Mouse (Mus musculus): ENCODE results near the gene Arhgef16. TPM values are rescaled to one million over a fixed set of nuclear protein-coding genes. Genes with fewer than 3 reads are reported as not detected.
A peak's percentile ranks its signal among the peaks of the same experiment; 100 is the strongest.

Arhgef16 gene
- polyA plus RNA-seq, 1 experiment from 2014 or later, result 4.2 TPM

DNA sequence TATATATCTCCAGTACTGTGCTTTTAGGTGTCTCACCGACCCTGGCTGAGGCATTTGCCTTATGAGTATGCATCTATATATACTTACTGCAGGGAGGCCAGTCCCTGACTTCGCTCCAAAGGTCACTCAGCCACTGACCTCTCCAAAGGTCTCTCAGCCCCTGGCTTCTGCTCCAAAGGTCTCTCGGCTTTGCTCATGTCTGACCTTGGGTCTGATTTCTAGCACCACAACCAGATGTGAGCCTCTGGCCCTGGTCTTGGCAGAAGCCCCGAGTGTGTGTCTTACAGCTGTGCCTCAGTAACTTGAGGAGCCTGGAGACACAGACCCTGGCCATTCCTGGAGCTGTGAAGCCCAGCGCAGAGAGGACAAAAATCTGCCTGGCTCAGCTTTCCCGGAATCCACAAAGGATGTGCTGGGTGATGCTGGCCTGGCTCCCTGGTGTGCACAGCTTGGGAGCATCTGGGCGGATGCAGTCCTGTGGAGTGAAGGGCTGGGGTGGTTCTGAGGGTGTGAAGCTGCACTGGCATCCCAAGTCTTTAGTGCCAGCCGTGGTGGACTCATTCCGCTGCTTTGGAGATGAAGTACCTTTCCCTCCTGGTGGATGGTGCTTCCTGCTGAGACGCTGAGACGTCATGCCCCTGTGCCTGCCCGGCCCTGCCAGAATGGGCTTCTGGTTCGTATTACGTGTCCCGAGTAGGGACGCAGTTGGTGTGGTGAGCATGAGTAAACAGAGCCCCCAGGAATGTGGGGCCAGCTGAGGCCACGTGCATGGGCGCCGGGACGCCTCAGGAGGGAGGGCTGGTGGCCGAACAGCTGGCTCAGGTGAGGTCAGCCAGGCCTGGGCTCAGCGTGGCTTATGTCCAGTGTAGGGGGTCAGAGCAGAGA, 54.0 kb downstream of the Arhgef16 start:
- Histone ChIP-seq H3K9me3 (no peaks in the 10 kb centered on the region), H3K4me3 (replicated peaks) (no peak overlapping the region), H3K4me2 (peak overlapping the region; percentile 47), H3K36me3 (peaks cover 28% of the 10 kb centered on the region), H3K27me3 (no peaks in the 10 kb centered on the region), H3K27ac (peak overlapping the region; percentile 77), H3K4me1 (replicated peaks) (peaks cover 49% of the 10 kb centered on the region), H3K9ac (replicated peaks) (peak overlapping the region; percentile 44)
- 16% methylated on average over 22 of the region's 22 CpGs for WGBS
- ATAC-seq (ENCODE audit: insufficient number of reproducible peaks, insufficient read depth, low FRiP score, low TSS enrichment, low read depth), result no peak; the same call in 1 of the 2 replicates

DNA sequence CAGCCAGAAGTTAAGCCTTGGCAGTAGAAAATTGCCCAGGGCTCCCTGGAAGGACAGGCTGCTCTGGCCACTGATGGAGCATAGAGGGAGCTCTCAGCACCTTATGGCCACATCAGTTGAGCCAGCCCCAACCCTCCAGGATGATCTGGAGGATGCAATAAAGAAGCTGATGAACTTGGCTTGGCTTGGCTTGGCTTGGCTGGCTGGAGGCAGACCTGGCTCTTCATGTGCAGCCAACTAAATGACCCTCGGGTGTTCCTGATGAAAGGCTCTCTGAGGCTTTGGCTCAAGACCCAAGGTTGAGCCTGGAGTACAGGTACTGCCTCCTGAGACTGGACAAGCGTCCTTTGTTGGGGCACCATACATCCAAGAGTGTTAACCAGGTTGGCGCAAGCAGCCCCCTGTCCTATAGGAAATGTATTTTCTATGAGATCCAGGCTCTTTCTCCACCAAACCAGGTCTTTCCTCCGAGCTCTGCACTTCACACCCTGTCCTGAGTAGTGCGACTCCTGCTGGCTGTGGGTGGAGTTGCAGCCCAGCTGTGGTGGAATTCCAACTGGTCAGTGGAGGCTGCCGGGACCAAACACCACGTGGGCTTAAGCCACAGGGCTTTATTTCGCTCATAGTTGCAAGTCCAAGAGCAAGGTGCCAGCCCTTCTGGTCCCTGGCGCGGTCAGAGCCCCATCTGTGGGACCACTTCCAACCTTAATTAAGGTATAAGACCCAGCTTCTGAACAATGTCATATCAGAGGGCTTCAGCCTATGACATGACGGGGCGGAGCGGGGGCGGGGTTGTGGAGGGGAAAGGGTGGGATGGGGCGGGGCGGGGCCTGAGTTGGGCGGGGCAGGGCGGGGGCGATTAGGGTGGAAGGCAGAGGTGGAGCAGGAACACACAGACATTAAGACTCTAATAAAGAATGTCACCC, 55.1 kb downstream of the Arhgef16 start:
- 9% methylated on average over 19 of the region's 19 CpGs for WGBS
- Histone ChIP-seq H3K27me3 (no peaks in the 10 kb centered on the region), H3K4me1 (replicated peaks) (peaks cover 49% of the 10 kb centered on the region)

DNA sequence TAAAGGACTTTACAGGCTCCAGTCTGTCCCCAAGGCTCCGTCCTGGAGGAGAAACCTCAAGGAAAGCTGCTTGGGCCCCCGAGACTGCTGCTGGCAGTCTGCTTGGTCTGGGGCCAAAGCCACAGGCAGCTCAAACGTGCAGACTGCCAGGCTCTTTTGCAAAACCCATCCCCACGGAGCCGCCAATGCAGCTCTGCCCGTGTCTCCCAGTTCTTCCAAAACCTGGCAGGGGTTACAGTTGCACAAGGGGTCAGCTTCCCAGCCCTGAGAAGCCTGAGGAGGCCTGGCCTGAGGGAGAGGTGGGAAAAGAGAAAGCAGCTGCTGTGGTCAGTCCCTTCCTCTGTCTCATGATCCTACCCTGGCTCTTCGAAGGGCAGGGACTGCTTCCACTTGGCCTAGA, 56.1 kb downstream of the Arhgef16 start:
- H3K9me3 ChIP-seq, result no peaks in the 10 kb centered on the region
- peaks cover 49% of the 10 kb centered on the region for H3K4me1 ChIP-seq (replicated peaks)
- no peak overlapping the region for H3K27ac ChIP-seq
- ATAC-seq (ENCODE audit: insufficient number of reproducible peaks, insufficient read depth, low FRiP score, low TSS enrichment, low read depth), result no peak
- WGBS, result 78% methylated on average over 7 of the region's 7 CpGs
- no peak overlapping the region for H3K4me3 ChIP-seq (replicated peaks)
- H3K4me2 ChIP-seq, result no peak overlapping the region
- no peak overlapping the region for H3K9ac ChIP-seq (replicated peaks)
- peaks cover 21% of the 10 kb centered on the region; the same call in 1 of the 2 replicates for H3K36me3 ChIP-seq
- no peaks in the 10 kb centered on the region for H3K27me3 ChIP-seq

More for the DNA sequence above, 55.1 kb downstream of the Arhgef16 start:
- Histone ChIP-seq H3K9ac (replicated peaks) (no peak overlapping the region), H3K36me3 (peaks cover 30% of the 10 kb centered on the region; the same call in 1 of the 2 replicates), H3K4me3 (replicated peaks) (no peak overlapping the region; the same call in 1 of the 2 replicates), H3K9me3 (no peaks in the 10 kb centered on the region), H3K27ac (peak overlapping the region; percentile 77), H3K4me2 (peak overlapping the region; percentile 47)
- no peak; the same call in 1 of the 2 replicates for ATAC-seq (ENCODE audit: insufficient number of reproducible peaks, insufficient read depth, low FRiP score, low TSS enrichment, low read depth)

DNA sequence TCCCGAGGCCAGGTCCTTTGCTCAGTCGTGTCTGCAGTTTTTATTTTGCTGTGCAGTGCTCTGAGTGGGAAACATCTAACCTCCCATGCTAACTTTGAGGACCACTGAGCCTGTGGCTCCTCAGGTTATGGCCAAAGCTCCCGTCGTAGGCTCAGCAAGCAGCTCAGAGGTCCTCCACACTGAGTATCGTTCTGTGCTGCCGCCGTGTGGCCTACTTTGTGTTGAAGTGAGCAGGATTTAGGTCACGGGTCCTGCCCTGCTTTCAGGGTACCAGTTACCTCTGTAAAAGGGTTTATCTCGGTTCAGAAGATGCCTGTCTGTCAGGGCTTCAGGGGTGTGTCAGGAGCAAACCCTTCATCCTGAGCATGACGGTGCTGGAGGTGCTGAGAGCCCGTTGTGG, 60.9 kb downstream of the Arhgef16 start:
- Histone ChIP-seq H3K27me3 (peaks cover 4% of the 10 kb centered on the region), H3K4me2 (no peak overlapping the region), H3K36me3 (peaks cover 21% of the 10 kb centered on the region; the same call in 1 of the 2 replicates), H3K4me3 (replicated peaks) (no peak overlapping the region), H3K27ac (no peak overlapping the region), H3K9me3 (no peaks in the 10 kb centered on the region), H3K4me1 (replicated peaks) (peaks cover 31% of the 10 kb centered on the region), H3K9ac (replicated peaks) (no peak overlapping the region)
- 61% methylated on average over 11 of the region's 11 CpGs for WGBS
- no peak for ATAC-seq (ENCODE audit: insufficient number of reproducible peaks, insufficient read depth, low FRiP score, low TSS enrichment, low read depth)

DNA sequence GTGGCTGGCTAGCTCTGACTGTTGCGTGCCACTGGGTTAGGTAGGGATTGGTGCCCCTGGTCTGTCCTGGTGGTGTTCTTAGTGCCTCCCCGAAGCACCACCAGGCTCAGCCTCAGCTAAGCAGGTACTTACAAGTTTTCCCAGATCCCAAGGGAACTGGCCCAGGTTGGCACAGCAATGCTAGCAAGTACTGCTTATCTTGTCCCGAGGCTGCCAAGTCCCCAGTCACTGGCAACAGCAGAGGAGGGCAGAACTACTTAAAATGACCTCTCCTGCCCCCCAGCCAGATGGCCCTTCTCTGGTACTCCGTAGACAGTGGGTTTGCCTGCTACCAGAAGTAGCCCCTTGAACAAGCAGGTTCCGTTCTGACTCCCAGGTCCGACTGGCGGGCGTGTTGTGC, 62.3 kb downstream of the Arhgef16 start:
- Histone ChIP-seq H3K9me3 (no peaks in the 10 kb centered on the region), H3K4me3 (replicated peaks) (no peak overlapping the region), H3K36me3 (peaks cover 21% of the 10 kb centered on the region; the same call in 1 of the 2 replicates), H3K27ac (no peak overlapping the region), H3K27me3 (peaks cover 4% of the 10 kb centered on the region), H3K9ac (replicated peaks) (0 out of 2 replicates have a peak overlapping the region, but pooled peaks have one; percentile 8), H3K4me1 (replicated peaks) (peaks cover 36% of the 10 kb centered on the region), H3K4me2 (peak overlapping the region; percentile 59; the same call in 1 of the 2 replicates)
- WGBS, result 84% methylated on average over 8 of the region's 8 CpGs
- no peak for ATAC-seq (ENCODE audit: insufficient number of reproducible peaks, insufficient read depth, low FRiP score, low TSS enrichment, low read depth)

DNA sequence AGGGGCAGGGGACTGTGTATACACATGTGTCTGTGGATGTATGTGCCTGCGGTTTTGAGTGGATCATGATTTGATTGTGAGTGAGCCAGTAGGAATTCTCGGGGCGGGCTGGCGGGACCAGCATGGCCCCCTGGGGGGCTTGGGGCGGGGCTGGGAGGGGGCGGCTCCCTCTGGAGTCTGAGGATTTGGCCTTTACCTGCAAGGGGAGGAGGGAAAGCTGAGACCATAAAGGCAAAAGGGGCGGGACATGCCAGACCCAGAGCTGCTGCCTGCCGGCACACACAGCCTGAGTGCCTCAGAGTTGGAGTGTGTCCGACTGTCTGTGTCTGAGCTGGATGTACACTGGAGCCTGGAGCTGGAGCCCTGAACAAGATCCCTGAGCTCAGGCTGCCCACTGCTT, 64.2 kb downstream of the Arhgef16 start:
- peaks cover 8% of the 10 kb centered on the region; the same call in 1 of the 2 replicates for H3K36me3 ChIP-seq
- H3K27me3 ChIP-seq, result peaks cover 4% of the 10 kb centered on the region
- peak overlapping the region; percentile 59 for H3K4me2 ChIP-seq
- H3K9me3 ChIP-seq, result no peaks in the 10 kb centered on the region
- peak overlapping the region; percentile 47; the same call in 1 of the 2 replicates for H3K9ac ChIP-seq (replicated peaks)
- peaks cover 52% of the 10 kb centered on the region for H3K4me1 ChIP-seq (replicated peaks)
- WGBS, result under 1% methylated on average over 9 of the region's 9 CpGs
- H3K4me3 ChIP-seq (replicated peaks), result peak overlapping the region; percentile 33
- peak; percentile 79 for ATAC-seq (ENCODE audit: insufficient number of reproducible peaks, insufficient read depth, low FRiP score, low TSS enrichment, low read depth)
- peak overlapping the region; percentile 79 for H3K27ac ChIP-seq

DNA sequence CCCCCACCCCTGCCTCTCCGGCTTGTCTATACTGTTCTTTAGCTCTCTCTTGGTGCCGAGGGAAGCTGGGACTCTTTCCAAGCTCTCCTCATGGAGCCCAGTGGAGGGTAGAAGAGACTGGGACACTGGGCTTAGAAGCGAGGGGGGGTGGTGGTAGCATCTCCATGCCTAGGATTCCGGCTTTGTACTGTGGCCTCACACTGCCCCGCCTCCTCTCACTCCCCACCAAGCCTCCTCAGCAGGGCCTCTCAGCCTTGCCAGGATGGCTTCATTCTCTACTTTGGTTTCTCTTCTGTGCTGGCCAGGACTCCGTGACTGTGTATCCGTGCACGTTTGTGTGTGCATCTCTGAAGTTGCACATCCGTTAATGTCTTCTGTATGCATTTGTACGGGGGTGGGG, 64.6 kb downstream of the Arhgef16 start:
- peaks cover 4% of the 10 kb centered on the region for H3K27me3 ChIP-seq
- H3K27ac ChIP-seq, result peak overlapping the region; percentile 79
- no peaks in the 10 kb centered on the region for H3K9me3 ChIP-seq
- H3K9ac ChIP-seq (replicated peaks), result no peak overlapping the region
- peak overlapping the region; percentile 33 for H3K4me3 ChIP-seq (replicated peaks)
- 12% methylated on average over 10 of the region's 10 CpGs for WGBS
- peaks cover 4% of the 10 kb centered on the region; the same call in 1 of the 2 replicates for H3K36me3 ChIP-seq
- H3K4me2 ChIP-seq, result peak overlapping the region; percentile 59
- peak; percentile 38 for ATAC-seq (ENCODE audit: insufficient number of reproducible peaks, insufficient read depth, low FRiP score, low TSS enrichment, low read depth)
- peaks cover 56% of the 10 kb centered on the region for H3K4me1 ChIP-seq (replicated peaks)

DNA sequence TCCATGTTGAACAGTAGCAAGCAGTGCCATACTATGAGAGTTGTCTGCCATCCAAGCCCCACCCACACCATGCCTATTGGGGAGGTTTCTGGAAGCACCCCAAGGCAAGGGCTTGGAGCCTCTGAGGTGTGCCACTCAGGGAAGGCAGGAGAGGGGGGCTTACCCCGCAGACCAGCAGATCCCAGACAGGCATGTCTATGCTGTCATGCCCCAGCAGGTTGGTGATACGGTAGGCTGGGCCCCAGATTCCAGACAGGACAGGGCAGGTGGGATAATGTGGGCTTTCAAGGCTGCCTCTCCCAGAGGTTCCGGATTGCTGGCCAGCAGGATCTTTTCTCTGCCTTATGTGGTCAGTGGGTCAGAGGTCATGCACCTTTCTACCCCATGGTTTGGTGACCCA, 65.5 kb downstream of the Arhgef16 start:
- Histone ChIP-seq H3K4me2 (0 out of 2 replicates have a peak overlapping the region, but pooled peaks have one; percentile 59), H3K4me3 (replicated peaks) (no peak overlapping the region), H3K4me1 (replicated peaks) (peaks cover 65% of the 10 kb centered on the region), H3K27ac (peak overlapping the region; percentile 79; the same call in 1 of the 2 replicates), H3K9me3 (no peaks in the 10 kb centered on the region), H3K9ac (replicated peaks) (no peak overlapping the region), H3K36me3 (no peaks in the 10 kb centered on the region), H3K27me3 (peaks cover 4% of the 10 kb centered on the region)
- 86% methylated on average over 3 of the region's 3 CpGs for WGBS
- ATAC-seq (ENCODE audit: insufficient number of reproducible peaks, insufficient read depth, low FRiP score, low TSS enrichment, low read depth), result 0 out of 2 replicates have a peak, but pooled peaks have one; percentile 11

DNA sequence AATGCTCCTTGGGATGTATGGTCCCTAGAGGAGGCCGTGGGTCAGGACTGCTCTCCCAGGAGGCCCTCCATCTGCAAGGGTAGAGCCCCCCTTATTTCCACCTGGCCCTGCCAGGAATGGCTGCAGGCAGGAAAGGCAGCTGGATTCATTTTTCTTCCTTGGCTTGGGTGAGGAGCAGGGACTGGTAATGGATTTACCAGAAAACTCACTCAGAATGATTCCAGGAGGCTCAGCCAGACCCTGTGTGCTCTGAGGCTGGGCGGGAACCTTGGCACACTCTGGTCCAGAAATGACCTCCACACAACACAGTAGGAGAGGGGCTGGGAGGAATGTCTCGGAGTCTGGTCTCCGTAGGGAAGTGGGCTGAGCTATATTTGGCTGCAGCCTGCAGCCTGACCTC, 69.2 kb downstream of the Arhgef16 start:
- Histone ChIP-seq H3K4me1 (replicated peaks) (peaks cover 62% of the 10 kb centered on the region), H3K4me2 (no peak overlapping the region), H3K27me3 (no peaks in the 10 kb centered on the region), H3K9me3 (no peaks in the 10 kb centered on the region), H3K36me3 (no peaks in the 10 kb centered on the region), H3K27ac (peak overlapping the region; percentile 73; the same call in 1 of the 2 replicates), H3K9ac (replicated peaks) (no peak overlapping the region), H3K4me3 (replicated peaks) (no peak overlapping the region)
- no peak; the same call in 1 of the 2 replicates for ATAC-seq (ENCODE audit: insufficient number of reproducible peaks, insufficient read depth, low FRiP score, low TSS enrichment, low read depth)
- WGBS, result 35% methylated on average over 4 of the region's 4 CpGs

DNA sequence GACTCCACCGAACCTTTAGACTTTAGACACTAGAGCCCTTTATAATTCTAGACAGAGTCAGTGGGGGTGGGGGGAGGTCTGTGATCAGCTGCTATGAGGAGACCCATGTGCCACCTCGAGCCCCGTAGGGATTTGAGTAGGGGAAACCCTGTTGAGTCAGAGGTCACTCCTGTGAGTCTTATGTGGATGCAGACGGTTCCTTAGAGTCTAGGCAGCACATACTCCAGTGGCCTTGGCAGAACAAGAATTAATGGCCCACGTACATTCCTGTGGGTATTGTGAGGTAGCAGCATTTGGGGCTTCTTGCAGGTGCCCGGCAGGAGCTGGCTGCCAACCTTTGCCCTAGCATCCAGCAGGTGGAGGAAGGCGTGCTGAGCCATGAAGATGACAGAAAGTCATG, 70.1 kb downstream of the Arhgef16 start:
- no peak for ATAC-seq (ENCODE audit: insufficient number of reproducible peaks, insufficient read depth, low FRiP score, low TSS enrichment, low read depth)

More for the DNA sequence above, 70.1 kb downstream of the Arhgef16 start:
- no peak overlapping the region for H3K4me2 ChIP-seq
- WGBS, result 77% methylated on average over 7 of the region's 7 CpGs
- no peaks in the 10 kb centered on the region for H3K27me3 ChIP-seq
- no peaks in the 10 kb centered on the region for H3K9me3 ChIP-seq
- H3K4me1 ChIP-seq (replicated peaks), result peaks cover 58% of the 10 kb centered on the region
- no peak overlapping the region for H3K9ac ChIP-seq (replicated peaks)
- no peaks in the 10 kb centered on the region for H3K36me3 ChIP-seq
- no peak overlapping the region for H3K4me3 ChIP-seq (replicated peaks)
- no peak overlapping the region for H3K27ac ChIP-seq
